ENCODE assay signal across 14 mouse cellular contexts in genomic region chr12:85749861-85750260, GRCm38 (mm10). TPM values are rescaled to one million over a fixed set of nuclear protein-coding genes. Genes with fewer than 3 reads are reported as not detected.
"Had no signal": no experiment of that assay in that cellular context is flagged by ENCODE, and none has a peak within 500 bp of the region (broad histone marks: within the 10 kb centered on the region; RNA-seq: fewer than 3 reads in every experiment).

No protein-coding gene starts in this region.

- H3K9ac ChIP-seq: intestine, embryonic 15.5 days; liver, embryonic 13.5 days; stomach, embryonic 15.5 days had no signal

- H3K4me1 ChIP-seq: liver, embryonic 13.5 days had no signal

- ATAC-seq: intestine, embryonic 15.5 days had no signal

- H3K4me2 ChIP-seq: intestine, embryonic 15.5 days; liver, embryonic 13.5 days; midbrain, embryonic 11.5 days; stomach, embryonic 15.5 days had no signal

- H3K9me3 ChIP-seq: intestine, embryonic 15.5 days; liver, embryonic 13.5 days; stomach, embryonic 15.5 days had no signal

- H3K36me3 ChIP-seq: intestine, embryonic 15.5 days; liver, embryonic 13.5 days; stomach, embryonic 15.5 days had no signal

- DNase-seq: layer of hippocampus, postnatal 36 days; liver, embryonic 13.5 days; lung, adult 2 months; lung, postnatal 14 days; lung, postnatal 4 days; midbrain, embryonic 14.5 days; spleen, adult 18-20 months; thymus, postnatal 25 days had no signal

- H3K4me3 ChIP-seq: intestine, embryonic 15.5 days; left cerebral cortex, adult 2 months; liver, embryonic 13.5 days; stomach, embryonic 15.5 days had no signal

- H3K27ac ChIP-seq: intestine, embryonic 15.5 days; left cerebral cortex, adult 2 months; liver, embryonic 13.5 days; stomach, embryonic 15.5 days had no signal

RNA-seq across cellular contexts. Expression of gene Flvcr2, which starts 3.5 kb away (rescaled TPM):
- total RNA-seq: megakaryocyte progenitor cell, adult 5-6 weeks; megakaryocyte-erythroid progenitor cell, adult 5-6 weeks had no signal
